Mouse (Mus musculus) lung, postnatal 0 days (tissue): Measurements from ENCODE around the gene Pnpla2.

Source experiments
- CTCF ChIP-seq: IDR thresholded peaks from 2 replicates; pipeline ENCODE4 v1.5.1; 2016; ENCODE audit warnings: antibody characterized with exemption, mild to moderate bottlenecking
- EP300 ChIP-seq: IDR thresholded peaks from 2 replicates; pipeline ENCODE4 v1.6.1; 2016; ENCODE audit warnings: antibody characterized with exemption, mild to moderate bottlenecking, control low read depth

GRCm38 (mm10) chr7:141441460-141441859 is 13.5 kb upstream of the Pnpla2 start:
- TF ChIP-seq CTCF (no peak), EP300 (no peak)
